Mouse (Mus musculus): ENCODE data around the gene Itih1.
A peak's percentile ranks its signal among the peaks of the same experiment; 100 is the strongest.

Gene Itih1

DNA sequence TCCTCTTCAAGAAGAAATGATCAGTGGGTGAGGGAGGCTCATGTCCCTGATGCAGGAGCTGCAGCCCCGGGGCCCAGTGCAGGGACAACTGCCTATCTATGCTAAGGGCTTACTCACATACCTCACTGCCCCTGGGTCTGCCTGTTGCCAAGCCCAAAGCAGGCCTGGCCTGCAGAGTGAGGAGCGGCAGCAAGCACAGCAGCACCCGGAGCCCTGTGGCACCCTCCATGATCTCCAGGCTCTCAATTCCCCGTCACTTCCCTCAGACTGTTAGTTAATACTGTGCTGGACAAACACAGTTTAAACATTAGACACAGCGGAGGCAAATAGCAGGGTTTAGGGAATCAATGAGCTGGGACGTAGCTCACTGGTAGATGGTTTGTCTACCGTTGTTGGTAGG is at the start of gene Itih1:
TSS of gene Itih1 (minus strand) at position 252 of the 400 bp plus-strand sequence.
- no peak for DNase-seq (ENCODE audit: low spot score in 2 of 2)

DNA sequence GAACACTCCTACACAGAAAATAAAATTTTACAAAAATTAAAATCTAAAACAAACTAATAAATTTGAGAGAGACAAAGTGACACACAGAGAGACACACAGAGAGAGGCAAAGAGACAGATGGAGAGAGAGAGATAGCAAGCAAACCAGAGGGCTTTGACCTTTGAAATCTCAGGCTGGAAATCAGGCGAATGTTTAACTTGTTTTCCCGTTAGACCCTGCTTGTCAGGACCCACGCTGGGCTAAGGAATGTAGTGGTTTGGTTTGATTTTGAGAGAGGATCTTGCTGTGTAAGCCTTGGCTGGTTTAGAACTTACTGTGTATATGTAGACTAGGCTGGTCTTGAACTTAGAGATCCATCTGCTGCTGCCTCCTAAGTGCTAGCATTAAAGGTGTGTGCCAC is 33.1 kb upstream of the Itih1 start:
- DNase-seq (ENCODE audit: low spot score in 2 of 2), result no peak

DNA sequence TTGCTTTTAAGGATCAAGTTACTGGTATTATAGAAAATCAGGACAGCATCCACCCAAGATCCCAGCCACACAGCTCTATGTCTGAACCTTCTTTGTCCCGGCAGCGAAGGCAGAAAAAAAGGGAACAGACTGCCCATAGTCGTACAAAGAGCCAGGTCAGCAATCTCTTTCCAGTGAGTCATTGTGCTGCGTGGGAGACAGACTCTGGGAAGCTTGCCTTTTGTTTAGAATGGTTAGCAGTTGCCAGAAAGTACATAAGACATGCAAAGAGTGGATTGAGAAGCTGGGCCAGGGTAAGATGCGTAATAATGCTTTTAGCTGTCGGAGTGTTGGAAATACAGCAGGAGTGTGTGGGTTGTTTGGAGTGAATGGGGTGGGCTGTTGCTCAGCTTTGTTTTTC is 31.1 kb upstream of the Itih1 start:
- DNase-seq (ENCODE audit: low spot score in 2 of 2), result peak in 1 of 2 experiments; percentile 44

DNA sequence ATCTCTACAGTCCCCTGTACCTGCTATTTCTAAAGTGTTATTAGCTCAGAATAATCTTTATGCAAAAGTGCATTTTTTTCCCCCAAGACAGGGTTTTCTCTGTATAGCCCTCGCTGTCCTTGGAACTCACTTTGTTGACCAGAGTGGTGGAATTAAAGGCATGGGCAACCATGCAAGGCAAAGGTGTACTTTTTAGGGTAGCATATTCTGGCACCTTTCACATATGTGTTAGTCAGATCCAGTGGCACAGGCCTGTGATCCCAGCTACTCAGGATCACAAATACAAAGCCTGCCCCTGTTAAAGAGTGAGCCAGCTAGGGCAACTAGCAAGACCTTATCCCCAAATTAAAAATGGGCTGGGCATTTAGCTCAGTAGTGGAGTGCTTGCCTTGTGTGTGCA is 17.3 kb upstream of the Itih1 start:
- DNase-seq (ENCODE audit: low spot score in 2 of 2), result no peak

DNA sequence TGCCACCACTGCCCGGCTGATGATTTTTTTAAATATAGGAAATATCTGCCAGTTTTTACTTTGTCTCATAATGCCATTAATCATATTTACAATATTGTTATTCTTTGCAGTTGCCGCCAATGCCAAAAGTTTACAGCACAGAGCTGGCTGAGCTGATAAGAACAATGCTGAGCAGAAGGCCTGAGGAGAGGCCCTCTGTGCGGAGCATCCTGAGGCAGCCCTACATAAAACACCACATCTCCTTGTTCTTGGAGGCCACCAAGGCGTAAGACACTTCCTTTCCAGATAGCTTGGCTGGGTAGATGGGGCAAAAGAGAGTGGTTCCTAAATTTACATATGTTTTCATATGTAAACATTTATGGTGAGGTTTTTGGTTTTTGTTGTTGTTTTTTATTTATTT is 15.9 kb upstream of the Itih1 start:
- no peak for DNase-seq (ENCODE audit: low spot score in 2 of 2)

DNA sequence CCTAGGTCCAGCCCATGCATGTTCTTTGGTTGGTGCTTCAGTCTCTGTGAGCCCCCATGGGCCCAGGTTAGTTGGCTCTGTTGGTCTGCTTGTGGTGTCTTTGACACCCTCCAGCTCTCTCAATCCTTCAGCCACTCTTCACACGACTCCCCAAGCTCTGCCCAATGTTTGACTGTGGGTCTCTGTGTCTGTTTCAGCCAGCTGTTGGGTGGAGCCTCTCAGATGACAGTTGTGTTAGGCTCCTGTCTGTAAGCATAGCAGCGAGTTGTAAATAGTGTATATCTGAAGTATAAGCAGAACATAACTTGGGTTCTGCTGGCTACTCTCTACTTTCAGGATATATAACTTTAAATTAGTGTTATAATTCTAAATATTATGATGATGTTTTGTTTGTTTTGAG is 15.4 kb upstream of the Itih1 start:
- DNase-seq (ENCODE audit: low spot score in 2 of 2), result no peak

DNA sequence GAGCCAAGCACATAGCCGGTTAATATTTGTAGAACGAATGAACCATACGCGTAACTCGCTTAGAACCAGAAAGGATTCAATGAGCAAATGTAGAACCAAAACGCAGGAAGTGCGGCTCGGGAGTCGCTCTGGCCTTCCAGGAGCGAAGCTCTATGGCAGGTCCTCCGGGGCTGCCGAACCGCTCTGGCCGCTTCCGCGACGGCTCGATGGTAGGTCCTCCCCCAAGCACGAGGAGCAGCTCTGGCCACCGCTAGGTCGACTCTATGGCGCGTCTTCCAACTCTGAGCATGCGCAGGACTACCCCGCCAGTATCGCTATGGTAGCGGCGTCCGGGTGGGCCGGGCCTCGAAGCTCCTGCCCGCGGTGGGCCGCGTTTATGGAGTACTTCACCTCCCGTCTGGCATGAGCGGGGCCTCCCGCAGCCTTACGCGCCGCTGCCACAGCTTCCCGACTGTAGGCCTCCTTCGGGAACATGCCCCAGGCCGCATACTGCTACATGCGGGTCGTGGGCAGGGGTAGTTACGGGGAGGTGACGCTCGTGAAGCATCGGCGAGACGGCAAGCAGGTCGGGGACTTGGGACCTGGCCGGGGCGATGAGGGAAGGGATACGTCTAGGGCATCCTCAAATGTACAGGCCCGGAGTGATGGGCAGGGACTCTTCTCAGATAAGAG is 8.2 kb upstream of the Itih1 start, which contains the start of gene Nek4:
TSS of gene Nek4 (plus strand) at position 224 of the 672 bp plus-strand sequence.
- DNase-seq (ENCODE audit: low spot score in 2 of 2), result peak; percentile 94 to 95

DNA sequence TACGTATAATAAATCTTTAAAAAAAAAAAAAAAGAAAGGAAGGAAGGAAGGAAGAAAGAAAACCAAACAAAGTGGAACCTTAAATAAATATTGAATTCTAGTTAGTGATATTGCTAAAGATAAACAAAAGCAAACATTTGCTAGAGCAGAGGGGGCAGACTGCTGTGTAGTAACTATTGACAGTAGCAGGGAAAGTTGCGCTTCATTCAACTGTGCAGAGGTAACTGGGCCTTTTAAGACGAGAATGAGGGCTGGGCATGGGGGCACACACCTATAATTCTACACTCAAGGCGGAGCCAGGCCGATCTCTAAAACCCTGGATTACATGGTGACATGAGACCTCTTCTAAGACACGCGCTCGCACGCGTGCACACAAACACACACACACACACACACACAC is 6.9 kb upstream of the Itih1 start:
- no peak for DNase-seq (ENCODE audit: low spot score in 2 of 2)

DNA sequence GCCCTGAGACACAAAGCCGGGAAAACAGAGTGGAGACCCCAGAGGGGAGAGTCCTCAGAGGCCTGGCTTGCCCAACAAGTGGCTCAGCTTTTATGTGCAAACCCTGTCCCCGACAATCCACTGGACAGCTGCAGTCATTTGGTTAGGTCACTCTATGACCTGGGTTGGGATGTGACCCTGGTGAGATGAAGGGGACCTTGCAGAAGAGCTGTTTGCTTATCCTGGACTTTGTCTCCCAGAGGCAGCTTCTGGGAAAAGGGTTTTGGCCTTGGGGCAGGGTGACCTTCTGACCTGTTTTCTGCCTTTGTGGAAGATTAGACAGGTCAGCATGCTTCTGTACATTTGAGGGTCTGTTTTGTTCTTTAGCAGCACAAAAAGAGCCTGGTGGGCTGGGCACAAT is 1.7 kb upstream of the Itih1 start:
- DNase-seq (ENCODE audit: low spot score in 2 of 2), result no peak

DNA sequence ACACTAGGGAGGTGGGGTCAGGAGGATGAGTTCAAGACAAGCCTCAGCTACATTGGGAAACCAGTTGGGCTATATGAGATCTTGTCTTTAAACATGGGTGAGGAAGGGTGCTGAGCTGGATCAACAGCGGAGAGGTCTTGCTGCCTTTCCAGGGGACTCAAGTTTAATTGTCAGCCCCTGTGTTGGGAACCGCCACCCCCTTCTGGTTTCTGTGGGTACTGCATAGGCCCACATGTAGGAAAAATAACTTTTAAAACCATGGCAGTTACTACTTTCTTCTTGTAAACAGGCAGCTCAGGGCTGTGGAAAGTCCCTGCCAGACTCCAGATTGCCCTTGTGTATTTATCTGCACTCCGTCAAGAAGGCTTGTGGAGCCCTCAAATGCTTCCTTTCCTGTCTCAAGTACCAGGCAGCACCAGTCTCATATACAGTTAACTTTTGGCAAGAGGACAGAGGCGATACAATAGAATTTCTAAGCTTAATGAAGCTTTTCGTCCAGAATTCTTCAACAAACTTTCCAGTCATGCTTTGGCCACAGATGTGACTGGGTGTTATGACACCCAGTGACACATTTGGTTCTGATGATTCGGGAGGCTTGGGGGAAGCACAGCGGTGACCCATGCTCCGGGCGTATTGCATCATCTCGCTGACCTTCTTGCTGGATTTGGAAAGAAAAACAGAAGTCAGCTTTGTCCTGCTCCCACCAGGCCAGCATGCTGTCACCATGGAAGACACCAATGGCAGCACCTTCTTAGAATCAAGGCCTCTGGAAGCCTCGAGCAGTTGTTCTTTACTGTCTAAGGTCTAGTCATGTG is 978 bp upstream of the Itih1 start:
- peak; percentile 43 to 74 for DNase-seq (ENCODE audit: low spot score in 2 of 2)

DNA sequence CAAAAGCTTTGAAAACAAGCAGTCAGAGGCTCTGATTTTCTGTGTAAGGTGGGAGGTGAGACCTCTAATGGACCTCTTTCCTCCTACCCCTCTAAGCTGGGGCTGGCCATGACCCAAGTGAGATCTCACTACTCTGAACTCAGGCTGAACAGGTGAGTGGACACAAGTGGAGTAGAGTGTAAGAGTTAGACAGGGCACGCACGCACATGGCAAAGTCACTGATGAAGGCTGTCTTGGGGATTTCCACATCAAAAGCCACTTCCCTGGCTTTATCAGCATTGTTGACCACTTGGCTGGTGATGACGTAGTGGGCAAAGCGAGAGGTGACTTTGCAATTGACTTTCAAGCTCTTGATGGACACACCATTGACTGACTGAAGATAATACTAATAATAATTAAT is 835 bp downstream of the Itih1 start:
- DNase-seq (ENCODE audit: low spot score in 2 of 2), result no peak

DNA sequence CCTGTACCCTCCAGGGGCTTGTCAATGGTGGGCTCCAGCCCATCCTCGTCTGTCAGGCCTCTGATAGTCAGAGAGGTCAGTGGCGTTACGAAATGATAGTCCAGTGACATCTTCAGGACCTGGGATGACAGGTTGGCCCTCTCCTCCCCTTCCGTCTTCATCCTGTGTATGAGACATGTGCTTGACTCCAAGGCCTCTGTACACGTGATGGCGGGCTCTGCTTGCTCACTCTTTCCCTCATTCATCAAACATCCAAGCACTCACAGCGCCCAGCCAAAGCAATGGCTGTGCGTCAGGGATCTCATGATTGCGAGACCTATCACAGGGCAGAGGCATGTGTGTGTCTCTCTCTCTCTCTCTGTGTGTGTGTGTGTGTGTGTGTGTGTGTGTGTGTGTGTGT is 9.7 kb downstream of the Itih1 start:
- DNase-seq (ENCODE audit: low spot score in 2 of 2), result no peak

DNA sequence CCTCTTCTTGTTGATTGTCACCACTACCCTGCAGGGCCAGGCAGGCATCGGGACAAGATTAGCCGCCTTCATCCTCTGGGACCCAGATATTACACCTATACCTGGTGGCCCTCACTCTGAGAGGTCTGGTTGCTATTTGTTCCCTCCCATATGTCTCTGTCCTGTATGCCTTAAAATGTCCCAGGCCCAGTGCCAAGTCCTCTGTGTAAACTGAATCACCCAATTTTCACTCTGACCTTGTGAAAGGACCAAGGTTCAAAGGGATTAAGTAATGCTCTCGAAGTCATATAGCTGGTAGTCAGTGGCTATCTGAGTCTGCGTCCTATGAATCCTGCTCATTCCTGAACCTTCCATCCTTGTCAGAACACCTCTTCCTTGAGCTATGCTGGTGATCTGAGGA is 12.7 kb downstream of the Itih1 start:
- DNase-seq (ENCODE audit: low spot score in 2 of 2), result no peak

DNA sequence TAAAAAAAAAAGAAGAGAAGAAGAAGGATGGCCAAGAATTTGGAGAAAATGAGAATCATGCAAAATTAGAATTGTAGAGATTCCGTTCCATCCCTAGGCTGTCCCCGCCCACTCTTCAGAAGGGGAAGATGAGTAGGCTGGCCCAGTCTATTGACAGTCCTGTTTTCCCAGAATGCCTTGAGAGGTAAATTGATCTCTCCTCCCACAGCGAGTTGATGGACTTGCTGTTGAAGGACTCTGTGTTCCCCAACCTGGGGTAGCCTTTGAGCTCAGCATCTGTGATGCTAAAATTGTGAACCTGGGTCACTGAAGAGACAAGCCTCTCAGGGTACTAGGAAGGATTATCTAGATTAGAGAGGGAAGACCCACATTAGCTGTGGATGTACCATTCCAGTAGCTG is 17.6 kb downstream of the Itih1 start:
- DNase-seq (ENCODE audit: low spot score in 2 of 2), result no peak

DNA sequence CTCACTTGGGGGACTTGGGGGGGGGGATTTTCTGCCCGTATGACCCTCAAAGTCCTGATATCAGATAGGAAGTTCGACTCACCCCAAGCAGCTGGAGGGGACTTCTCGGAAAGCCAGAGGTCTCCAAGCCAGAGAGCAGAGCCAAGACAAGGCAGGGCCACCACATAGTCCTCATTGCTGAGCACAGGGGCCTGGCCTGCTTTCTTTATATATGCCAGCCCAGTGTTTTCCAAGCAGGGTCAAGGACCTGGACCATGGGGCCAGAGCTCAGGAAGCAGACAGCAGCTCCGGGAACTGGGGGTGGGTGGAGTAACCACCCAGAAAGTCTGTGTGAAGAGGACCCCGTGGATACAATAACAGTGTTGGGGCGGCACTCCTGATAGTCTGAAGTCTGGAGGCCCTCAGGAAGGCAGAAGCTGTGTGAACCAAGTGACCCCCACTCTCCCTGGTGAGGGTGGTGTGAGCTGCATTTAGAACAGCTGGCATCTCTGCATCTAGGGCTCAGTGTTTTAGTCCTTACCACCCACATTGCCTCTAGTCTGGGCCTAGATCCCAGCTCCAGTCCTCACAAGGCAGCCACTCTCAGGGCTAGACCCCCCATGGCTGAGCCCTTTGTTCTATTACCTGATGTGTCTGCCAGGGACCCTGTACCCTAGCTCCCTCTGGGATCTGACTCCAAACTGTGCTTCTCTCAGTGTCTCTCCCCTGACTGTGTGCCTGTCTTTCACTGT is 19.5 kb downstream of the Itih1 start, which contains the start of gene Itih3:
TSS of gene Itih3 (minus strand) at position 386 of the 731 bp plus-strand sequence.
- DNase-seq (ENCODE audit: low spot score in 2 of 2), result no peak

DNA sequence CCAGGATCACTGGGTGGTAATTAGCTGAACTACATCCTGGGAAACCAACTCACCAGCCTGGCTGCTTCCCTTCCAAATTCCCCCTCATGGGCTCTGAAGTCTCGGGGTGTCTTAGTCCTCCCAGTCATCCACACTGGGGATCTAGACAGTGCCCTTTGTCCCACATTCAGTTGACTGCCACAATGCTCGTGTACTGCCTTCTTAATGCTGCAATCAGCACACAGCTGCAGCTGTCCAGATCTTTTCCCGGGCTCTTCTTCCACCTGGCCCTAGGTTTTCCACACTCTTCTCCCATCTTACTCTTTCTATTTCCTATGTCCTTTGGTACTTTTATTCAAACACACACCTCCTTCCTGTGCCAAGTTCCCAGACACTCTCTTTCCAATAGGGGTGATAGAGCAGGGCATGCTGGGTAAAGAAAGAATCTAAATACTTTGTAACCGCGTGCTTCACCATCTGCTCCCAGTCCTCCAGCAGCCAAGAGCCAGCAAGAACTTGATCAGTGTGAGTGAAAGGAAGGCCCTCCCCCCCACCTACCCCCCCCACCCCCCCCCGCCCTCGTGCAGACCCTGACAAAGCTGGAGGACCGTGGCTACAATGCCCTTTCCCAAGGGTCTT is 20.9 kb downstream of the Itih1 start:
- DNase-seq (ENCODE audit: low spot score in 2 of 2), result no peak

DNA sequence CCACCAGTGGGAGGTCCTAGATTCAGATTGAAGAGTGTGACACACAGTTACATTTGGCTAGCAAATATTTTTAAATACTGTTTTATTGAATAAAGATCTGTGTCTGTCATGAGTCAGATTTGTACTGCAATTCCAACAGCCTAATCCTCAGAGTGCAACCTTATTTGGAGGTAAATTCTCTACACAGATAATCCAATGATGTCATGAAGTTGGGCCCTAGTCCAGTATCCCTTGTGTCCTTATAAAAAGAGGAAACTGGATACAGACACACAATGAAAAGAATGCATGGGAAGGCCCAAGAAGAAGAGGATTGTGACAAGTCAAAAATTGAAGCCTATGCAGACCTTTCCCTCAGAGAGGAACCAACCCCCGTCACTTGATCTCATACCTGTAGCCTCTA is 26.6 kb downstream of the Itih1 start:
- no peak for DNase-seq (ENCODE audit: low spot score in 2 of 2)

DNA sequence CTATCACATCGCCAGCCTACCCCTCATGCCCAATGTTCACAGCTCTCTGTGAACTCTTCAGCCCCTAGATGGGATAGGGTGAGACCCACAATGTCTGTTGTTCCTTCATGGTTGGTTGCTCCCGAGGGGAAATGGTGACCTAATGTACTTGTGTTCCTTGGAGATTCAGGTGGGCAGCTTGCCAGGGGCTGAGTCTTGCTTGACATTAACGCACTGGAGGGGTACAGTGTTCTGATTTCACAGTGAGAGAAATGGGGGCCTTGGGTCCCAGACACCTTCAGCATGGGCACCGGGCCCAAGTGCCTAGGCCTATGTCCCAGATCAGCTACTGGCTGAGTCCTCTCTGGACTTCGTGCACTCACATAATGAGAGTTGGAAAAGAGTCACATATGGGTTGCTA is 29.7 kb downstream of the Itih1 start:
- no peak for DNase-seq (ENCODE audit: low spot score in 2 of 2)

DNA sequence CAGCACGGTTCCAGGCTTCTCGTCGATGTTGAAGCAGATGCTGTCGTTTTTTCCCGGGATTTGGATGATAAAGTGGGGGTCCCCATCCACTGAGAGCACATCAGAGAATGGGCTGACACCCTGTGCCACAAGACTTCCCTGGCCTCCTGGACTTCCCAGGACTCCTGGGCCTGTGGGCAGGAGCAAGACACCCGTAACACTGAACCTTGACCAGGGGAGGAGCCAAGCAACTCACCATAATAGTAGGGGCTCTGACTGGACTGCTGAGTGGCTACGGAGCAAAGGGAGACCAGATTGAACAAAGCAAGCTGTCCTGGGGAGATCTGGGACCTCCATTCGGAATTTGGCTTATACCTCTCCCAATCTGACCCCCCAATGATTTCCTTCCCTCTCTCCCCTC is 30.4 kb downstream of the Itih1 start:
- DNase-seq (ENCODE audit: low spot score in 2 of 2), result no peak

DNA sequence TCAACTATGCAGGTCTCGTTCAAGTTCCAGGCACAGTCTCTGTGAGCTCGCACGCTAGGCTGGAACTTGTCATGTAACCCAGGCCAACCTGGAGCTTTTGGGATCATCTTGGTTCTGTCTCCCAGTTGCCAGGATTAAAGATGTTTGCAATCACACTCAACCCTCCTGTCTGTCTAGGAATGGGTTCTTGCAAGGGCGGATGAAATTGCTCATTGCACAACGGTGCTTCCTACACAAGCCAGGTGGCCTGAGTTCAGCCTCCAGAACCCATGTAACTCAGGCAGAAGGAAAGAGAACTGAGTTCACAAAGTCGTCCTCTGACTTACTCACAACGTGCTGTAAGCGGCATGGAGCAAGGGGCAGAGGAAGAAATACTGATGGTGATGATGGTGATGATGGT is 31.9 kb downstream of the Itih1 start:
- DNase-seq (ENCODE audit: low spot score in 2 of 2), result no peak

DNA sequence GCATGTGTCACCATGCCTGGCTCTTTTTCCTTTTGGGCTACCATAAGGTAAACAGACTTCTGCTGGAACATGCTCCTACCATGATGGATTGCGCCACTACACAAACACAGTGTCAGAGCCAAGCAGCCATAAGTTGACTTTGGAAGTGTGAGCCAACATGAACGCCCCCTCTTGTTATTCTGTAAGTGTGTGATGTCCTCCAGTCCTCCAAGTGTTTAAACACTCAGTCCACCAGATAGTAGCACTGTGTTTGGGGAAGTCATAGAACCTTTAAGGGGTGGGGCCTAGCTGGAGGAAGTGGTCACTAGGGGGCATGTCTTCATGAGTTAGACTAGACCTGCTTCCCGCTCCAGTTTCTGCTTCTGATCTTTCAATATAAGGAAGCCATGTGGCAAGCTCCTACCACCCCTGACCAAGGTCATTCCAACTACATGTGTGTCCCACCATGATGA is 35.2 kb downstream of the Itih1 start:
- DNase-seq (ENCODE audit: low spot score in 2 of 2), result no peak

DNA sequence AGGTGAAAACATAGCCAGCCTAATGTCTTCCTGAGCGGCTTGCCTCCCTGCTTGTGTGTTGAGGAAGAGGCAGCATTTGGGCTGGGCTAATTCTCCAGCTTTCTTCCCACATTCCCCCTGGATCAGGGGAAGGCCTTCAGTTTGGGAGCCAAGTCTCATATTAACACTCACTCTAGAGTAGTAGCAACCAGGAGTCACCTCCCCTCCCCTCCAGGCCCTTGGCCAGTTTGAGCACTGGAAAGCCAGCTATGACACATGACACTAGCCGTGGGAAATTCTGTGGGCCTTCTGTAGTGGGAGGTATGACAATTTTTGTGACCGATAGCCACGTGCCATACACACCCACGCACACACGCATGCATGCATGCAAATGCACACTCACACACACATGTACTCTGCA is 37.1 kb downstream of the Itih1 start:
- DNase-seq (ENCODE audit: low spot score in 2 of 2), result no peak

Measured in urinary bladder, postnatal 4 days (tissue).